Mouse (Mus musculus): ENCODE measurements at regions not wholly inside any gene's neighbourhood (a gene's known extent, or its start where the extent isn't known, plus 50 kb on each side); places are given as distances from the start of the nearest gene placed in this dataset.

- no peak for TF ChIP-seq CTCF (conservative IDR thresholded peaks at IDR 0.05; ENCODE audit: low read length)
- no peak for TF ChIP-seq POU5F1 (IDR thresholded peaks at IDR 0.05; ENCODE audit: borderline replicate concordance, low read length)
Observed at GRCm38 (mm10) chr17:91913556-91913955, 820.7 kb upstream of the Nrxn1 start.

Data from E14TG2a.4 (cell line).